Mouse (Mus musculus) olfactory bulb, adult 2 months (tissue): ENCODE measurements around the gene Slc6a11. TPM values are rescaled to one million over a fixed set of nuclear protein-coding genes. Genes with fewer than 3 reads are reported as not detected.

Source experiments
- H3K27ac ChIP-seq: fragments of 200-500 bp; 2 replicates; pipeline ENCODE4 v1.5.1; 2012; ENCODE audit warnings: low read depth, low read length; ENCODE audit not compliant: insufficient read depth
- H3K4me1 ChIP-seq: fragments of 200-500 bp; 2 replicates; pipeline ENCODE4 v1.6.1; 2012; ENCODE audit warnings: low read length; ENCODE audit not compliant: control insufficient read depth, insufficient read depth
- H3K4me3 ChIP-seq: fragments of 200-500 bp; 2 replicates; pipeline ENCODE4 v1.5.1; 2012; ENCODE audit warnings: mild to moderate bottlenecking, low read depth, low read length, moderate library complexity; ENCODE audit not compliant: insufficient read depth
- CTCF ChIP-seq: fragments of 200-500 bp; IDR thresholded peaks from 2 replicates; pipeline ENCODE4 v1.5.1; 2012; ENCODE audit warnings: low read depth, mild to moderate bottlenecking, low read length, moderate library complexity; ENCODE audit not compliant: insufficient read depth
- POLR2A ChIP-seq: fragments of 200-500 bp; IDR thresholded peaks from 2 replicates; pipeline ENCODE4 v1.6.1; 2012; ENCODE audit warnings: mild to moderate bottlenecking, low read depth, low read length, moderate library complexity; ENCODE audit not compliant: insufficient read depth
- WGBS: fragments of 180-500 bp; shearing (Covaris S2); methylation state at CpG from one replicate; pipeline ENCODE4 v1.1.7; 2018; 5-methylcytosine and 5-hydroxymethylcytosine counted together
- polyA plus RNA-seq: library from polyadenylated mRNA; stranded (reverse); fragments of >200 nt; gene quantifications from 2 replicates; pipeline ENCODE4 v1.2.4, GENCODE M21; 2012; ENCODE audit warnings: low replicate concordance; ENCODE audit not compliant: missing spikeins, insufficient read depth, insufficient read length

Slc6a11 gene
- polyA plus RNA-seq, 1 experiment = 98.1 TPM

GRCm38 (mm10) chr6:114238892-114239644, 108.0 kb downstream of the Slc6a11 start:
- WGBS = 15% methylated on average over 6 of the region's 6 CpGs
- TF ChIP-seq CTCF = no peak
- peak overlapping the region; percentile 38; the same call in 1 of the 2 replicates for H3K27ac ChIP-seq
- peaks cover 25% of the 10 kb centered on the region for H3K4me1 ChIP-seq
- H3K4me3 ChIP-seq = no peak overlapping the region

DNA sequence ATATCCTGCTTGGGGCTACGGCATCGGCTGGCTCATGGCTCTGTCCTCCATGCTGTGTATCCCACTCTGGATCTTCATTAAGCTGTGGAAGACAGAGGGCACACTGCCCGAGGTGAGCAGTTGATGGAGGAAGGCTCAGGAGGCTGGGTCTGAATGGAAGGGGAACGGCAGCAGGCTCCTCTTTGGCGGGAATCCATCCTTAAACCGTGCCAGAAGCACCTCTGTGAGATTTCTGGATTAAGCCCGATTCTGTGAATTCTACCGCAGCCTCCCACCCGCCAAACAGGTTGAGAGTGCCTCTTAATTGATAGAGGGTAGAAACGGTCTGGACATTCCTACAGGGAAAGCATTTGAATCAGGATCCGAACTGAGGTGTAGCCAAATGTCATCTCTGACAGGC, 114.6 kb downstream of the Slc6a11 start:
- Histone ChIP-seq H3K4me1 (peaks cover 2% of the 10 kb centered on the region; the same call in 1 of the 2 replicates), H3K27ac (no peak overlapping the region), H3K4me3 (no peak overlapping the region)
- 73% methylated on average over 11 of the region's 11 CpGs for WGBS
- no peak for TF ChIP-seq POLR2A
- TF ChIP-seq CTCF = no peak

GRCm38 (mm10) chr6:114250311-114250710, 119.3 kb downstream of the Slc6a11 start:
- peaks cover 17% of the 10 kb centered on the region for H3K4me1 ChIP-seq
- no peak for TF ChIP-seq POLR2A
- peak; percentile 66 for TF ChIP-seq CTCF
- H3K27ac ChIP-seq = no peak overlapping the region
- H3K4me3 ChIP-seq = no peak overlapping the region
- WGBS = 8% methylated on average over 5 of the region's 5 CpGs

DNA sequence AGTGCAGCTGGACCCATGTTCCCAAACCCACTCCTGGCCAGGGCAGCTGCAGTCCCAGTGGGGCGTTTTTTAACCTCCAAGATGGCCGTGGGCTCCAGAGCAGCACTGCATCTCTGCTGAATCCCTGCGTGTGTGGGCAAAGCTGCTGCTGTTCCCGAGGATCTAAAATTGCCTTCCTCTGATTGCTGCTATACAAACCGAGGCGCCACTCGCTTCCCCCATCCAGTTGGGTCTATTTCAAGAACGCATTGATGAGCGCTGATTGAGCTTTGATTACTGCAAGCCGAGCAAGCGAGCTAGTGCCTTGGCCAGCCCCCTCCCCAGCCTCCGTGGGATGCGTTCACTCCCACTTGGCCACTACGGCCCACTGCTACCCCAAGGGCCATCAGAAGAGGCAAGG, 123.9 kb downstream of the Slc6a11 start:
- no peak for TF ChIP-seq POLR2A
- TF ChIP-seq CTCF = no peak
- H3K4me3 ChIP-seq = no peak overlapping the region
- 0 out of 2 replicates have a peak overlapping the region, but pooled peaks have one; percentile 17 for H3K27ac ChIP-seq
- H3K4me1 ChIP-seq = peaks cover 24% of the 10 kb centered on the region
- 33% methylated on average over 14 of the region's 14 CpGs for WGBS

DNA sequence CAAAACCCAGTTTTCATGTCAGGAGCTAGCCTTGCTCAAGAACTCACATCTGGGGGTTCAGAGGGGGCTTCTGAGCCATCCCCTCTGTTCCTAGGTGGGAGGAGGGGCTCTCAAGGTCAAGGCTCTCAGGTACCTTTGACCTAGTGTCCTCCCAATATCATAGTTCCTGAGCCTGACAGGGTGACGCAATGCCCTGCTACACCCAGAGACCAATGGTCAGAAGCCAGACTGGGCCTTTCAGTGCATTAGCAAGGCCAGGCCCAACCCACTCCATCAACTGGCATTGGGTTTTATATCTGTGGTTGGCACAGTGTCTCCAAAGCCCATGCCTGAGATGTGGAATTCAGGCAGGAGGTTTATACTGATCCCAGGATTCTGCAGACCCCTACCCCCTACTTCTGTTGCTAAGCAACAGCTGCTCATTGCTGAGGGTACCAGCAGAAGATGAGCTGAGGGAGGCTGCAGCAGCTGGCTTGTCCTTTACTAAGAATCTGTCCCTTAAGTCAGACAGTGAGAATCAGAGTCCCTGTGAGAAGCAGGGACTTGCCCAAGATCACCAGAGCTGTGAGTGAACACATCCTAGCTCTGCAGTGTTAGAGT, 126.8 kb downstream of the Slc6a11 start:
- 89% methylated on average over 1 of the region's 1 CpGs for WGBS
- H3K27ac ChIP-seq = no peak overlapping the region
- TF ChIP-seq POLR2A (no peak), CTCF (no peak)
- no peak overlapping the region for H3K4me3 ChIP-seq
- peaks cover 26% of the 10 kb centered on the region for H3K4me1 ChIP-seq

GRCm38 (mm10) chr6:114258661-114259193, 127.7 kb downstream of the Slc6a11 start:
- no peak for TF ChIP-seq POLR2A
- no peak for TF ChIP-seq CTCF
- Histone ChIP-seq H3K4me1 (peaks cover 27% of the 10 kb centered on the region), H3K4me3 (no peak overlapping the region), H3K27ac (no peak overlapping the region)
- 56% methylated on average over 3 of the region's 3 CpGs for WGBS

- WGBS = 66% methylated on average over 6 of the region's 6 CpGs
- Histone ChIP-seq H3K4me3 (no peak overlapping the region), H3K4me1 (peaks cover 25% of the 10 kb centered on the region), H3K27ac (no peak overlapping the region)
- TF ChIP-seq CTCF = no peak
- no peak for TF ChIP-seq POLR2A
Observed at GRCm38 (mm10) chr6:114261609-114262008, 130.6 kb downstream of the Slc6a11 start.

GRCm38 (mm10) chr6:114264010-114264409, 133.0 kb downstream of the Slc6a11 start:
- 48% methylated on average over 3 of the region's 3 CpGs for WGBS
- no peak overlapping the region for H3K27ac ChIP-seq

DNA sequence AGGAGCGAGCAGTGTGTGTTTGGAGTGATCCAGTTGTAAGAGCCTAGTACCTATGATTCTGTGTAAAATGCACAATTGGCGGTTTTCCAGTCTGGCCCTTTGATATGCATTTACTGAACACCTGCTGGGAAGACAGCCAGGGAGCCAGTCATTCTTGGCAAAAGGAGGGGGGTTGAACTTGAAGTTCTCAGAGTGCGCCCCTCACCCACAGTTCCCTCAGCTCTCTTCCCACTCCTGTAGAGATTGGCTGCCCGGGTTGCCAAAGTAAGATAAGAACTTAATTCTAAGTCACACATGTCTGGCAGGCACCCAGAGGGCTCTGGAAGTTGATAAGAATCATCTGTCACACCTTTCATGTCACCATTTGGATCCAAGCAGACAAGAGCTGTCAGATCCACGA, 133.4 kb downstream of the Slc6a11 start:
- peaks cover 28% of the 10 kb centered on the region for H3K4me1 ChIP-seq
- no peak overlapping the region for H3K4me3 ChIP-seq
- TF ChIP-seq CTCF = no peak
- TF ChIP-seq POLR2A = no peak
- 52% methylated on average over 5 of the region's 5 CpGs for WGBS
- H3K27ac ChIP-seq = no peak overlapping the region

More at GRCm38 (mm10) chr6:114264010-114264409, 133.0 kb downstream of the Slc6a11 start:
- TF ChIP-seq POLR2A (no peak), CTCF (no peak)
- Histone ChIP-seq H3K4me1 (peaks cover 28% of the 10 kb centered on the region), H3K4me3 (no peak overlapping the region)
